Mouse (Mus musculus) cortical plate, adult 2 months (tissue): ENCODE data around the gene Xpot.

Experiments used
- CTCF ChIP-seq: fragments of 200-500 bp; IDR thresholded peaks from 2 replicates; pipeline ENCODE4 v1.5.1; 2011; ENCODE audit warnings: mild to moderate bottlenecking, control low read depth, low read length; ENCODE audit not compliant: insufficient read depth; ENCODE audit errors: extremely low read depth
- POLR2A ChIP-seq: fragments of 200-500 bp; IDR thresholded peaks from 2 replicates; pipeline ENCODE4 v1.6.1; 2011; ENCODE audit warnings: mild to moderate bottlenecking, low read length, control low read depth; ENCODE audit not compliant: insufficient read depth; ENCODE audit errors: extremely low read depth

DNA sequence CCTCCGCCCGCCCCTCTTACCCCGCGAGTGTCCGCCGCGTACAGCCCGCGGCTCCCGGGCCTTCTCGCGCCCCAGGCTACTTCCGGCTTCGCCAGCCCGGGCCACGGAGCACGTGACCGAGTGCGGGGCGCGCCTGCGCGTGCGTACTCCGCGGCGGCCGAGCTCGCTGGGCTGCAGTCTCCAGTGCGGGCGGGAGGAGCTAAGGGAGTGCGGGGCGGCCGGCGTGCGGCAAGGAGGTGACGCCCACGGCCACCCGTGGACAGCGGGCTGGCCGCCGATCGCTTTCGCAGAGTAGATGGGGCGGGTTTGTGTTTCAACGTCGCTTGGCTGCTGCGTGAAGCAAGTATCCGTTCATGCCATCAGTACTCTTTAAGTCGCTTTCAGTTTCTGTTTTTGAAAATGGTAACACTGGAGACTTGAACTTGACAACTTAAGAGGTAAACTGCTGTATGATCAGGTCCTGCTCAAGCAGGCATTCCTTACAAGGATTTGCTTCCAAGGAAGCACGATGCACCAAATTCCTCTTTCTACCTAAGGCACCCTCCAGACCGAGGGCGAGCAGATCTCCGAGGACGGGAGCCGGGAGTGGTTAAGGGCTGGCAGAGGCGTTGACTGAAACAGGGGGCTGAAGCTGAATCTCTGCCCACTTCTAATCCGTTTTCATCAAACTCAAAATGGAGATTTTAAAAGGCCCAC lies 39.3 kb downstream of the Xpot start, which contains the start of gene Tbk1:
- TF ChIP-seq CTCF, result no peak
- peak; percentile 45; the same call in 1 of the 2 replicates for TF ChIP-seq POLR2A
